Mouse (Mus musculus) ES-Bruce4 (cell line): ENCODE results near the gene B4galt7.

ENCODE experiments used
- CTCF ChIP-seq: IDR thresholded peaks from one replicate; pipeline ENCODE4 v1.8.1; 2011; ENCODE audit warnings: low read depth, low read length
- EP300 ChIP-seq: IDR thresholded peaks from 2 replicates; pipeline ENCODE4 v1.6.1; 2011; ENCODE audit warnings: low read depth, low read length; ENCODE audit not compliant: insufficient read depth
- POLR2A ChIP-seq: IDR thresholded peaks from one replicate; pipeline ENCODE4 v1.8.1; 2011; ENCODE audit warnings: low read length; ENCODE audit not compliant: insufficient read depth

DNA sequence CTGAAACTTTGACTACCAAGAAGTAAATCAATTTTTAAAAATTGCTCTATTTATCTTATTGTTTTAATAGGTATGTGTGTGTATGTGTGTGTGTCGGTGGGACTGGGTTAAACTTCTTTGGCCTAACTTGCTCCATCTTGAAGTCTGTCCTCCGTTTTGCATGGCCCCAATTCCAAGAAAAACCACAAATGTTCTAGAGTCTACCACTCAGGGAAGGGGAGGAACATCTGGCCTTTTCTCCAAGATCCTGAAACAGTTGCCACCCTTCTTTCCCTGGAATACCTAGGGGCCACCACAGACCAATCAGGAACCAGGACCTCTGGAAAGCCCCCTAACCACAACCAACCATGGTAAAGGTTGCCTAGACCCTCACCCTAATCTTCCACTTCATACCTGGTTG lies 27.7 kb upstream of the B4galt7 start:
- TF ChIP-seq CTCF: no peak
- no peak for TF ChIP-seq POLR2A
- no peak for TF ChIP-seq EP300
